Mouse (Mus musculus) cerebellum, adult 18-20 months (tissue): ENCODE measurements around the gene Prss37.

Experiments
- DNase-seq, 2 experiments: peaks; one replicate each; pipeline ENCODE4 v3.0.0; 2021

Prss37 gene

GRCm38 (mm10) chr6:40519408-40519807, at the start of gene Prss37:
Gene Prss37 (minus strand): TSS chr6:40519508.
- DNase-seq: no peak

- DNase-seq: no peak
Measured at GRCm38 (mm10) chr6:40554950-40555349, 35.6 kb upstream of the Prss37 start, which contains the start of gene Olfr461. Gene Olfr461 (minus strand): TSS chr6:40555050.

GRCm38 (mm10) chr6:40544690-40545089, 25.4 kb upstream of the Prss37 start:
- no peak for DNase-seq

GRCm38 (mm10) chr6:40493229-40493628, 26.1 kb downstream of the Prss37 start, which contains the start of gene Tas2r108:
Gene Tas2r108 (plus strand): TSS chr6:40493529.
- DNase-seq: no peak

GRCm38 (mm10) chr6:40490933-40491332, 28.4 kb downstream of the Prss37 start, which contains the start of gene Tas2r137:
Gene Tas2r137 (plus strand): TSS chr6:40491233.
- DNase-seq: no peak

- DNase-seq: no peak
Measured at GRCm38 (mm10) chr6:40482318-40482717, 37.0 kb downstream of the Prss37 start.

- no peak for DNase-seq
Measured at GRCm38 (mm10) chr6:40479705-40480104, 39.6 kb downstream of the Prss37 start.

- DNase-seq: no peak
Measured at GRCm38 (mm10) chr6:40476132-40476531, 43.2 kb downstream of the Prss37 start.

- no peak for DNase-seq
Measured at GRCm38 (mm10) chr6:40471720-40472010, 47.6 kb downstream of the Prss37 start.

- peak; percentile 90 to 91 for DNase-seq
Measured at GRCm38 (mm10) chr6:40470916-40471719, 48.2 kb downstream of the Prss37 start, which contains the start of gene Ssbp1. Gene Ssbp1 (plus strand): TSS chr6:40471352.

- no peak for DNase-seq
Measured at GRCm38 (mm10) chr6:40465710-40466109, 53.6 kb downstream of the Prss37 start.
